Mouse (Mus musculus) lung, postnatal 0 days (tissue): ENCODE measurements around the gene Sstr4. TPM values are rescaled to one million over a fixed set of nuclear protein-coding genes. Genes with fewer than 3 reads are reported as not detected.
A peak's percentile ranks its signal among the peaks of the same experiment; 100 is the strongest.

Experiments
- ATAC-seq: fragments of 200-750 bp; cut with Nextera tagmentation; 2 replicates; pipeline ENCODE4 v1.8.0; 2017; ENCODE audit warnings: moderate library complexity
- DNase-seq: peaks from one replicate; pipeline ENCODE4 v3.0.0-alpha.2; 2016; ENCODE audit warnings: low spot score
- H3K27ac ChIP-seq: fragments of 300-500 bp; sonication (generic); 2 replicates; pipeline ENCODE4 v1.5.1; 2014; ENCODE audit warnings: antibody characterized with exemption, mild to moderate bottlenecking, low read length, mixed read lengths
- H3K27me3 ChIP-seq: fragments of 300-500 bp; sonication (generic); replicated peaks from 2 replicates; pipeline ENCODE4 v1.6.1; 2014; ENCODE audit warnings: low read length, mixed read lengths; ENCODE audit not compliant: insufficient read depth
- H3K36me3 ChIP-seq: fragments of 300-500 bp; sonication (generic); 2 replicates; pipeline ENCODE4 v1.6.1; 2014; ENCODE audit warnings: low read length, mixed read lengths; ENCODE audit not compliant: insufficient read depth
- H3K4me1 ChIP-seq: fragments of 300-500 bp; sonication (generic); 2 replicates; pipeline ENCODE4 v1.6.1; 2014; ENCODE audit warnings: antibody characterized with exemption, low read depth, low read length, mixed read lengths; ENCODE audit not compliant: insufficient read depth
- H3K4me2 ChIP-seq: fragments of 300-500 bp; sonication (generic); replicated peaks from 2 replicates; pipeline ENCODE4 v1.6.1; 2014; ENCODE audit warnings: low read depth, mild to moderate bottlenecking, low read length, moderate library complexity, mixed read lengths
- H3K4me3 ChIP-seq: fragments of 300-500 bp; sonication (generic); 2 replicates; pipeline ENCODE4 v1.5.1; 2014; ENCODE audit warnings: low read depth, low read length
- H3K9ac ChIP-seq: fragments of 300-500 bp; sonication (generic); replicated peaks from 2 replicates; pipeline ENCODE4 v1.6.1; 2014; ENCODE audit warnings: low read depth, mild to moderate bottlenecking
- H3K9me3 ChIP-seq: fragments of 300-500 bp; sonication (generic); 2 replicates; pipeline ENCODE4 v1.6.1; 2016; ENCODE audit warnings: low read length, mixed read lengths
- CTCF ChIP-seq: IDR thresholded peaks from 2 replicates; pipeline ENCODE4 v1.5.1; 2016; ENCODE audit warnings: antibody characterized with exemption, mild to moderate bottlenecking
- EP300 ChIP-seq: IDR thresholded peaks from 2 replicates; pipeline ENCODE4 v1.6.1; 2016; ENCODE audit warnings: antibody characterized with exemption, mild to moderate bottlenecking, control low read depth
- WGBS: fragments of 180-500 bp; shearing (Covaris S2); extraction: QIAGEN DNeasy Blood & Tissue Kit; methylation state at CpG from one replicate; pipeline ENCODE4 v1.1.7; 2014; 5-methylcytosine and 5-hydroxymethylcytosine counted together
- polyA plus RNA-seq: library from polyadenylated mRNA; unstranded; fragments of >200 nt; fragmentation: Nextera tagmentation; extraction: Ambion mirVana; gene quantifications from 2 replicates; pipeline ENCODE4 v1.2.1, GENCODE M21; 2015

Sstr4 gene
- polyA plus RNA-seq, 1 experiment from 2014 or later: 0.56 TPM

- H3K4me3 ChIP-seq: no peak overlapping the region
- H3K9me3 ChIP-seq: no peaks in the 10 kb centered on the region
- DNase-seq (no peak), ATAC-seq (no peak)
- no peaks in the 10 kb centered on the region for H3K36me3 ChIP-seq
- H3K9ac ChIP-seq: no peak overlapping the region
- no peaks in the 10 kb centered on the region for H3K27me3 ChIP-seq
- H3K4me1 ChIP-seq: no peaks in the 10 kb centered on the region
- 0 out of 2 replicates have a peak overlapping the region, but pooled peaks have one; percentile 11 for H3K4me2 ChIP-seq
- 45% methylated on average over 3 of the region's 3 CpGs for WGBS
- TF ChIP-seq EP300 (no peak), CTCF (no peak)
- no peak overlapping the region for H3K27ac ChIP-seq
Measured at GRCm38 (mm10) chr2:148436285-148436684, 41.1 kb downstream of the Sstr4 start.

- Histone ChIP-seq H3K4me3 (peak overlapping the region; percentile 43), H3K9me3 (no peaks in the 10 kb centered on the region), H3K9ac (0 out of 2 replicates have a peak overlapping the region, but pooled peaks have one; percentile 6), H3K27me3 (no peaks in the 10 kb centered on the region), H3K4me2 (peak overlapping the region; percentile 47), H3K27ac (peak overlapping the region; percentile 93; the same call in 1 of the 2 replicates), H3K36me3 (no peaks in the 10 kb centered on the region), H3K4me1 (peaks cover 8% of the 10 kb centered on the region; the same call in 1 of the 2 replicates)
- TF ChIP-seq CTCF: no peak
- no peak for TF ChIP-seq EP300
- ATAC-seq (no peak), DNase-seq (no peak)
- 32% methylated on average over 3 of the region's 3 CpGs for WGBS
Measured at GRCm38 (mm10) chr2:148439691-148440276, 44.6 kb downstream of the Sstr4 start.

GRCm38 (mm10) chr2:148441421-148441820, 46.3 kb downstream of the Sstr4 start:
- H3K9me3 ChIP-seq: no peaks in the 10 kb centered on the region
- peak overlapping the region; percentile 93 for H3K27ac ChIP-seq
- 46% methylated on average over 10 of the region's 10 CpGs for WGBS
- TF ChIP-seq EP300 (no peak), CTCF (no peak)
- peak overlapping the region; percentile 47 for H3K4me2 ChIP-seq
- DNase-seq (no peak), ATAC-seq (no peak)
- peak overlapping the region; percentile 68 for H3K9ac ChIP-seq
- H3K4me1 ChIP-seq: peaks cover 8% of the 10 kb centered on the region; the same call in 1 of the 2 replicates
- H3K36me3 ChIP-seq: no peaks in the 10 kb centered on the region
- no peaks in the 10 kb centered on the region for H3K27me3 ChIP-seq
- H3K4me3 ChIP-seq: peak overlapping the region; percentile 43

GRCm38 (mm10) chr2:148442172-148442571, 47.0 kb downstream of the Sstr4 start:
- Histone ChIP-seq H3K4me2 (peak overlapping the region; percentile 47), H3K4me1 (peaks cover 8% of the 10 kb centered on the region; the same call in 1 of the 2 replicates), H3K9me3 (no peaks in the 10 kb centered on the region), H3K9ac (peak overlapping the region; percentile 68), H3K27me3 (no peaks in the 10 kb centered on the region), H3K27ac (peak overlapping the region; percentile 93), H3K4me3 (peak overlapping the region; percentile 43), H3K36me3 (no peaks in the 10 kb centered on the region)
- 57% methylated on average over 4 of the region's 4 CpGs for WGBS
- TF ChIP-seq CTCF (no peak), EP300 (no peak)
- no peak for DNase-seq
- ATAC-seq: no peak

- DNase-seq (no peak), ATAC-seq (no peak)
- peak overlapping the region; percentile 93 for H3K27ac ChIP-seq
- peaks cover 8% of the 10 kb centered on the region; the same call in 1 of the 2 replicates for H3K4me1 ChIP-seq
- peak overlapping the region; percentile 47 for H3K4me2 ChIP-seq
- no peaks in the 10 kb centered on the region for H3K9me3 ChIP-seq
- no peaks in the 10 kb centered on the region for H3K36me3 ChIP-seq
- no peak for TF ChIP-seq EP300
- TF ChIP-seq CTCF: no peak
- H3K9ac ChIP-seq: peak overlapping the region; percentile 68
- no peaks in the 10 kb centered on the region for H3K27me3 ChIP-seq
- WGBS: 66% methylated on average over 4 of the region's 4 CpGs
- H3K4me3 ChIP-seq: peak overlapping the region; percentile 43
Measured at GRCm38 (mm10) chr2:148442710-148443109, 47.6 kb downstream of the Sstr4 start.

DNA sequence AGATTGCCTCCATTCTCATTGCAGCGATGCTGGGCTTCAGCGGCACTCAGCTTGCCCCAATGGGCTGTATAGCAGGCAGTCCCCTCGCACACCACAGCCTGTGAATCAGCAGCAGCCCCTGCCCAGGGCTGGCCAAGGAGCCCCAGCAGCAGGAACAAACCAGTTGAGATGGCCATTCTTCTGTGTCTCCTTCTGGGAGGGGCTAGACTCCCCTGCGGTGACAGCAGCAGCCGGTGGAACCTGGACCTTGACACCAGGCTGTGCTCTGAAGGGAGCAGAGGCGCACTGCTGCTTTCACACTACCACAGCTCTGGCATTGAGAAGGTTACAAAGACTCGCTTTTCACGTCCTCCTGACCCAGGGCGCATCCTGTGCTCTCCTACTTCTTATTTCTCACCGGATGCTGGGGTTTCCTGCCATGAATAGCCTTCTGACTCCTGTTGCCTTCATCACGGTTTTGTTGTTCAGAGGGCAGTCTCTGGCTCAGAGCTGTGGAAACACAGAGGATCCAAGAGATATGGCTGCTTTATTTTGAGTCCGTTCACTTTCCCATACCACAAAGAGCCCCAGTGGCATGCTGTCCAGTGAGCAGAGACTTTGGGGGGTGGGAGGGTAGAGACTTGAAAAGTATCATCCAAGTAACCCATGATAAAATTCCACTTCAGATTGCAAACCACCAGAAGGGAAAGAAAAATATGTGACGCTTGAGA, 48.3 kb downstream of the Sstr4 start, which contains the start of gene Cd93:
Cd93 (minus strand) TSS at position 315 of the 710 bp plus-strand sequence.
- peak within 1 kb of the TSS; percentile 43 for H3K4me3 ChIP-seq
- H3K4me1 ChIP-seq: peaks cover 8% of the 10 kb centered on the region; the same call in 1 of the 2 replicates
- TF ChIP-seq EP300 (peak; percentile 60), CTCF (no peak; the same call in 1 of the 2 replicates)
- H3K9me3 ChIP-seq: no peaks in the 10 kb centered on the region
- H3K36me3 ChIP-seq: no peaks in the 10 kb centered on the region
- H3K9ac ChIP-seq: peak within 1 kb of the TSS; percentile 68
- no peaks in the 10 kb centered on the region for H3K27me3 ChIP-seq
- H3K27ac ChIP-seq: peak within 1 kb of the TSS; percentile 93
- 34% methylated on average over 13 of the region's 13 CpGs for WGBS
- peak within 1 kb of the TSS; percentile 47 for H3K4me2 ChIP-seq
- DNase-seq (peak; percentile 68), ATAC-seq (peak; percentile 78)
